Mouse (Mus musculus): ENCODE measurements at regions not wholly inside any gene's neighbourhood (a gene's known extent, or its start where the extent isn't known, plus 50 kb on each side); places are given as distances from the start of the nearest gene placed in this dataset.

- H3K36me3 ChIP-seq (replicated peaks): no peaks in the 10 kb centered on the region
- no peak overlapping the region for H3K9ac ChIP-seq
- H3K4me2 ChIP-seq: no peak overlapping the region
- H3K4me1 ChIP-seq: no peaks in the 10 kb centered on the region
- no peak overlapping the region for H3K27ac ChIP-seq
- ATAC-seq (ENCODE audit: low FRiP score): no peak
- 77% methylated on average over 5 of the region's 5 CpGs for WGBS
- H3K27me3 ChIP-seq: no peaks in the 10 kb centered on the region
- H3K9me3 ChIP-seq: no peaks in the 10 kb centered on the region
- no peak overlapping the region for H3K4me3 ChIP-seq (replicated peaks)
Observed at GRCm38 (mm10) chr12:109272101-109272500, 180.5 kb upstream of the Dlk1 start.

- H3K4me1 ChIP-seq: no peaks in the 10 kb centered on the region
- no peaks in the 10 kb centered on the region for H3K27me3 ChIP-seq
- no peak overlapping the region for H3K27ac ChIP-seq
- no peak overlapping the region for H3K9ac ChIP-seq
- no peak for ATAC-seq (ENCODE audit: low FRiP score)
- no peaks in the 10 kb centered on the region for H3K9me3 ChIP-seq
- no peak overlapping the region for H3K4me2 ChIP-seq
- 26% methylated on average over 6 of the region's 6 CpGs for WGBS
- no peak overlapping the region for H3K4me3 ChIP-seq (replicated peaks)
- H3K36me3 ChIP-seq (replicated peaks): no peaks in the 10 kb centered on the region
Observed at GRCm38 (mm10) chr12:109314850-109315249, 137.8 kb upstream of the Dlk1 start.

GRCm38 (mm10) chr12:109325986-109326385 is 126.6 kb upstream of the Dlk1 start:
- ATAC-seq (ENCODE audit: low FRiP score): no peak
- H3K4me2 ChIP-seq: no peak overlapping the region
- H3K36me3 ChIP-seq (replicated peaks): no peaks in the 10 kb centered on the region
- no peaks in the 10 kb centered on the region for H3K4me1 ChIP-seq
- H3K27me3 ChIP-seq: no peaks in the 10 kb centered on the region
- WGBS: 76% methylated on average over 11 of the region's 11 CpGs
- H3K9ac ChIP-seq: no peak overlapping the region
- H3K9me3 ChIP-seq: no peaks in the 10 kb centered on the region
- no peak overlapping the region for H3K27ac ChIP-seq
- no peak overlapping the region for H3K4me3 ChIP-seq (replicated peaks)

- Histone ChIP-seq H3K4me2 (no peak overlapping the region), H3K27ac (no peak overlapping the region), H3K27me3 (no peaks in the 10 kb centered on the region), H3K9ac (no peak overlapping the region), H3K4me1 (no peaks in the 10 kb centered on the region), H3K36me3 (replicated peaks) (no peaks in the 10 kb centered on the region), H3K9me3 (0 out of 2 replicates have a peak, but pooled peaks cover 5% of the 10 kb centered on the region), H3K4me3 (replicated peaks) (no peak overlapping the region)
- ATAC-seq (ENCODE audit: low FRiP score): no peak
- 78% methylated on average over 2 of the region's 2 CpGs for WGBS
Observed at GRCm38 (mm10) chr12:109371327-109371726, 81.3 kb upstream of the Dlk1 start.

GRCm38 (mm10) chr12:109385794-109386193 is 66.8 kb upstream of the Dlk1 start:
- Histone ChIP-seq H3K4me2 (no peak overlapping the region), H3K4me3 (replicated peaks) (no peak overlapping the region), H3K9me3 (no peaks in the 10 kb centered on the region), H3K4me1 (no peaks in the 10 kb centered on the region), H3K27me3 (no peaks in the 10 kb centered on the region), H3K27ac (no peak overlapping the region), H3K36me3 (replicated peaks) (no peaks in the 10 kb centered on the region), H3K9ac (no peak overlapping the region)
- 88% methylated on average over 5 of the region's 5 CpGs for WGBS
- ATAC-seq (ENCODE audit: low FRiP score): no peak

GRCm38 (mm10) chr12:109388791-109389190 is 63.8 kb upstream of the Dlk1 start:
- Histone ChIP-seq H3K9me3 (no peaks in the 10 kb centered on the region), H3K36me3 (replicated peaks) (no peaks in the 10 kb centered on the region), H3K4me2 (no peak overlapping the region), H3K27ac (no peak overlapping the region), H3K27me3 (peaks cover 10% of the 10 kb centered on the region; the same call in 1 of the 2 replicates), H3K4me1 (peaks cover 11% of the 10 kb centered on the region), H3K9ac (no peak overlapping the region), H3K4me3 (replicated peaks) (no peak overlapping the region)
- 61% methylated on average over 7 of the region's 7 CpGs for WGBS
- no peak for ATAC-seq (ENCODE audit: low FRiP score)

- Histone ChIP-seq H3K9me3 (no peaks in the 10 kb centered on the region), H3K4me3 (replicated peaks) (no peak overlapping the region), H3K4me2 (no peak overlapping the region), H3K36me3 (replicated peaks) (no peaks in the 10 kb centered on the region), H3K27ac (no peak overlapping the region), H3K9ac (no peak overlapping the region), H3K4me1 (peaks cover 23% of the 10 kb centered on the region), H3K27me3 (peaks cover 10% of the 10 kb centered on the region)
- ATAC-seq (ENCODE audit: low FRiP score): no peak
- 95% methylated on average over 12 of the region's 12 CpGs for WGBS
Observed at GRCm38 (mm10) chr12:109390388-109390920, 62.2 kb upstream of the Dlk1 start.

GRCm38 (mm10) chr12:109390978-109391377 is 61.6 kb upstream of the Dlk1 start:
- Histone ChIP-seq H3K9ac (no peak overlapping the region), H3K36me3 (replicated peaks) (no peaks in the 10 kb centered on the region), H3K27me3 (peaks cover 10% of the 10 kb centered on the region), H3K27ac (no peak overlapping the region), H3K4me1 (peaks cover 23% of the 10 kb centered on the region), H3K4me2 (no peak overlapping the region), H3K9me3 (no peaks in the 10 kb centered on the region), H3K4me3 (replicated peaks) (no peak overlapping the region)
- WGBS: 89% methylated on average over 8 of the region's 8 CpGs
- ATAC-seq (ENCODE audit: low FRiP score): no peak

GRCm38 (mm10) chr12:109393326-109393725 is 59.3 kb upstream of the Dlk1 start:
- Histone ChIP-seq H3K9ac (no peak overlapping the region), H3K4me3 (replicated peaks) (no peak overlapping the region)

GRCm38 (mm10) chr12:109393795-109394194 is 58.8 kb upstream of the Dlk1 start:
- Histone ChIP-seq H3K4me2 (peak overlapping the region; percentile 43), H3K9ac (peak overlapping the region; percentile 9; the same call in 1 of the 2 replicates), H3K4me3 (replicated peaks) (no peak overlapping the region), H3K27me3 (peaks cover 20% of the 10 kb centered on the region), H3K27ac (0 out of 2 replicates have a peak overlapping the region, but pooled peaks have one; percentile 63), H3K9me3 (no peaks in the 10 kb centered on the region), H3K36me3 (replicated peaks) (no peaks in the 10 kb centered on the region), H3K4me1 (peaks cover 41% of the 10 kb centered on the region)
- peak; percentile 61 for ATAC-seq (ENCODE audit: low FRiP score)
- 2% methylated on average over 15 of the region's 15 CpGs for WGBS

More at GRCm38 (mm10) chr12:109393326-109393725, 59.3 kb upstream of the Dlk1 start:
- Histone ChIP-seq H3K4me2 (peak overlapping the region; percentile 43), H3K9me3 (no peaks in the 10 kb centered on the region), H3K27ac (0 out of 2 replicates have a peak overlapping the region, but pooled peaks have one; percentile 63), H3K4me1 (peaks cover 39% of the 10 kb centered on the region), H3K36me3 (replicated peaks) (no peaks in the 10 kb centered on the region), H3K27me3 (peaks cover 20% of the 10 kb centered on the region)
- ATAC-seq (ENCODE audit: low FRiP score): no peak; the same call in 1 of the 2 replicates
- WGBS: 22% methylated on average over 8 of the region's 8 CpGs

GRCm38 (mm10) chr12:109394396-109394795 is 58.2 kb upstream of the Dlk1 start:
- no peaks in the 10 kb centered on the region for H3K9me3 ChIP-seq
- H3K9ac ChIP-seq: 0 out of 2 replicates have a peak overlapping the region, but pooled peaks have one; percentile 9
- WGBS: 31% methylated on average over 11 of the region's 11 CpGs
- H3K36me3 ChIP-seq (replicated peaks): no peaks in the 10 kb centered on the region
- no peak overlapping the region for H3K4me3 ChIP-seq (replicated peaks)
- H3K4me2 ChIP-seq: peak overlapping the region; percentile 43; the same call in 1 of the 2 replicates
- peak; percentile 49 for ATAC-seq (ENCODE audit: low FRiP score)
- H3K27me3 ChIP-seq: peaks cover 20% of the 10 kb centered on the region
- peak overlapping the region; percentile 63 for H3K27ac ChIP-seq
- peaks cover 47% of the 10 kb centered on the region for H3K4me1 ChIP-seq

GRCm38 (mm10) chr12:109396614-109397013 is 56.0 kb upstream of the Dlk1 start:
- Histone ChIP-seq H3K27ac (no peak overlapping the region), H3K9ac (no peak overlapping the region), H3K9me3 (no peaks in the 10 kb centered on the region), H3K36me3 (replicated peaks) (no peaks in the 10 kb centered on the region), H3K4me2 (no peak overlapping the region), H3K4me3 (replicated peaks) (no peak overlapping the region), H3K27me3 (peaks cover 20% of the 10 kb centered on the region), H3K4me1 (peaks cover 50% of the 10 kb centered on the region)
- 79% methylated on average over 6 of the region's 6 CpGs for WGBS
- ATAC-seq (ENCODE audit: low FRiP score): no peak
